Mouse (Mus musculus) ES-E14 (cell line): Measurements from ENCODE around the gene Fry. TPM values are rescaled to one million over a fixed set of nuclear protein-coding genes. Genes with fewer than 3 reads are reported as not detected.

Experiments used
- DNase-seq: peaks from one replicate; pipeline ENCODE4 v3.0.0-alpha.2; 2013; ENCODE audit warnings: low read depth, low spot score
- H3K27ac ChIP-seq: 2 replicates; pipeline ENCODE4 v1.5.1; 2012; ENCODE audit warnings: low read depth, mild to moderate bottlenecking, low read length, moderate library complexity, mixed read lengths; ENCODE audit not compliant: poor library complexity, insufficient read depth, severe bottlenecking
- H3K36me3 ChIP-seq: 2 replicates; pipeline ENCODE4 v1.6.1; 2012; ENCODE audit warnings: mild to moderate bottlenecking, low read length, moderate library complexity, mixed read lengths; ENCODE audit not compliant: control insufficient read depth, poor library complexity, insufficient read depth, severe bottlenecking
- H3K4me1 ChIP-seq, 2 experiments: fragments of 150-350 bp in 1 of 2; sonication (generic) in 1 of 2; 2 replicates each; pipeline ENCODE4 v1.6.1; 2012; ENCODE audit warnings: low read length in 2 of 2, mild to moderate bottlenecking in 1 of 2, mixed read lengths in 1 of 2; ENCODE audit not compliant: control insufficient read depth in 2 of 2, insufficient read depth in 2 of 2, poor library complexity in 1 of 2
- H3K4me3 ChIP-seq, 2 experiments: fragments of 150-350 bp in 1 of 2; sonication (generic) in 1 of 2; 2 replicates each; pipeline ENCODE4 v1.5.1; 2012; ENCODE audit warnings: low read length in 2 of 2, low read depth in 1 of 2, mild to moderate bottlenecking in 1 of 2, mixed read lengths in 1 of 2; ENCODE audit not compliant: insufficient read depth in 1 of 2, poor library complexity in 1 of 2, severe bottlenecking in 1 of 2
- H3K9ac ChIP-seq: 2 replicates; pipeline ENCODE4 v1.6.1; 2012; ENCODE audit warnings: low read depth, mild to moderate bottlenecking, low read length, mixed read lengths; ENCODE audit not compliant: poor library complexity, insufficient read depth, severe bottlenecking
- H3K9me3 ChIP-seq: fragments of 150-350 bp; sonication (generic); 2 replicates; pipeline ENCODE4 v1.6.1; 2012; ENCODE audit warnings: low read depth, mild to moderate bottlenecking, low read length; ENCODE audit not compliant: control insufficient read depth, insufficient read depth
- CHD2 ChIP-seq: IDR thresholded peaks from 2 replicates; pipeline ENCODE4 v1.6.1; 2014; ENCODE audit warnings: mild to moderate bottlenecking, low read depth, low read length, inconsistent platforms
- HCFC1 ChIP-seq: IDR thresholded peaks from 2 replicates; pipeline ENCODE4 v1.6.1; 2012; ENCODE audit warnings: low read length, inconsistent platforms, borderline replicate concordance; ENCODE audit not compliant: insufficient read depth
- MAFK ChIP-seq: IDR thresholded peaks from 2 replicates; pipeline ENCODE4 v1.6.1; 2014; ENCODE audit warnings: mild to moderate bottlenecking, low read depth, low read length, inconsistent platforms; ENCODE audit not compliant: insufficient read depth
- ZC3H11A ChIP-seq: IDR thresholded peaks from 2 replicates; pipeline ENCODE4 v1.6.1; 2012; ENCODE audit warnings: low read depth, mild to moderate bottlenecking, inconsistent platforms, low read length, borderline replicate concordance
- ZNF384 ChIP-seq: IDR thresholded peaks from 2 replicates; pipeline ENCODE4 v1.6.1; 2012; ENCODE audit warnings: low read depth, low read length, inconsistent platforms
- in situ Hi-C, 2 experiments: fragments of 600-800 bp; cut with MboI; formaldehyde crosslinking; loops; one replicate each; pipeline ENCODE4 v1.15.1; 2025; ENCODE audit warnings: low sequenced_read_pairs in 2 of 2, inconsistent platforms in 1 of 2; ENCODE audit not compliant: unreplicated experiment in 2 of 2
- total RNA-seq: library from RNA; depleted of rRNA; stranded (reverse); fragments of 300-350 nt; gene quantifications from 2 replicates; pipeline ENCODE4 v1.2.3, GENCODE M21; 2012

Fry gene
- total RNA-seq, 1 experiment = 8.4 TPM

DNA sequence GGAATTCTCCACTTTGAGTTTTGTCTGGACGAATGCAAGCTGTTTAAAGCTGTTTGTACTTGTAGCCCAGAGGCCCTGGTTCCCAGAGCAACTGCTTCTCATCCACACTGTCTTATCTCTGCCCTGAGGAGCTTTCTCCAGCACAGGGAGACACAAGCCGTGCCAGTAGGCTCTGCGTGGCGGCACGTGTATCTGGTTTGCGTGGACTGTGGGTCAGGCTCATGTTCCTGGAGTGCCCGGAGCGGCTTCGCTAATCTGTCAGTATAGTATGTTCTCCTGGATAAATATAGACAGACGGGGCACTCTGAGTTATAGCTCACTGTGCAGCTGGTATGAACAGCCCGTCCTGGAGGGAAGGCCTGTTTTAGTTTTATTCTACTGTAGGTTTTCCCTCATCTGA is 176.7 kb downstream of the Fry start:
- no peak for DNase-seq
- TF ChIP-seq CHD2 (no peak), ZC3H11A (no peak), HCFC1 (no peak), MAFK (no peak), ZNF384 (no peak)
- H3K36me3 ChIP-seq = no peaks in the 10 kb centered on the region
- H3K9me3 ChIP-seq = no peaks in the 10 kb centered on the region
- 0 out of 4 replicates have a peak, but pooled peaks cover 0 to 1% of the 10 kb centered on the region in 2 experiments for H3K4me1 ChIP-seq
- no peak overlapping the region for H3K4me3 ChIP-seq
- in situ Hi-C loops = no loop called here
- no peak overlapping the region for H3K9ac ChIP-seq
- no peak overlapping the region for H3K27ac ChIP-seq

DNA sequence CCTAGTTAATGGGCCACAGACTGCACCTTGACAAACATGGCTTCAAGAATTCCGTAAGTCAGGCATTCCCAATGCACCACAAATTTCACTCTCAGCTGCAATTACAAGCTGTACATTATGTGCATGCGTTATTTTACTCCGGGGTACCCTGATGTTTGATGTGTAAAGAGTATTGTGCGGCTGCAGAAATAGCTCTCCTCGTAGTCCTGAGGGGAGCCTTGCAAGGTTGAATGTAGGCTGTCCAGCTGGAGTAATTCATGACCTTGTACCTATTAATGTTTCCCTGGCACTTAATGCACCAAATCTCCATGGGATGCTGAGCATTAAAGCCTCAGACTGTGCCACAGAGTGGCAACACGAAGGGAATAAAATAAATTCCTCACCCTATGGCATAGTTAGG is 180.5 kb downstream of the Fry start:
- Histone ChIP-seq H3K36me3 (no peaks in the 10 kb centered on the region), H3K9me3 (no peaks in the 10 kb centered on the region), H3K27ac (no peak overlapping the region), H3K9ac (no peak overlapping the region), H3K4me1 (no peaks in the 10 kb centered on the region), H3K4me3 (no peak overlapping the region)
- TF ChIP-seq ZC3H11A = no peak
- no peak for TF ChIP-seq HCFC1
- no peak for TF ChIP-seq CHD2
- TF ChIP-seq ZNF384 = no peak
- TF ChIP-seq MAFK = no peak
- no peak for DNase-seq
- in situ Hi-C loops = no loop called here

DNA sequence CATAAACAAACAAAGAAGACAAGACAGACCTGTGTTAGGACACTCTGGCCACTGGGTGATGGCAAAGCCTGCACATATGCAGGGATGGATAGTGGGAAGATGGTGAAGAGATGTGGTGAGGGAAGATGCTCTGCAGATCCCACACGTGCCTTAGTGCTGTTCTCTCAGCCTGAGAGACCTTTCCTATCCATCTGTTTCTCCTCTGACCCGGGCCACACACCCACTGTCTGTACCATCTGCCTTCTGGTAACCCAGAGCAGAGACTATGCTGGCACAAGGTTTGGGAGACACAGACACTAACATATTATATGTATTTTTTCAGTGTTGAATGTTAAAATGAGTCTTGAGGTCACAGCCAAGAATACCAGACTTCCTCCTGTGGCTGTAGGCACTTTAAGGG is 183.7 kb downstream of the Fry start:
- no peak overlapping the region for H3K27ac ChIP-seq
- DNase-seq = no peak
- no peak for TF ChIP-seq ZNF384
- TF ChIP-seq CHD2 = no peak
- no peak for TF ChIP-seq HCFC1
- no peak for TF ChIP-seq MAFK
- no peak for TF ChIP-seq ZC3H11A
- H3K4me1 ChIP-seq = no peaks in the 10 kb centered on the region
- no peak overlapping the region for H3K4me3 ChIP-seq
- H3K9ac ChIP-seq = no peak overlapping the region
- no peaks in the 10 kb centered on the region for H3K36me3 ChIP-seq
- in situ Hi-C loops = no loop called here
- H3K9me3 ChIP-seq = no peaks in the 10 kb centered on the region

DNA sequence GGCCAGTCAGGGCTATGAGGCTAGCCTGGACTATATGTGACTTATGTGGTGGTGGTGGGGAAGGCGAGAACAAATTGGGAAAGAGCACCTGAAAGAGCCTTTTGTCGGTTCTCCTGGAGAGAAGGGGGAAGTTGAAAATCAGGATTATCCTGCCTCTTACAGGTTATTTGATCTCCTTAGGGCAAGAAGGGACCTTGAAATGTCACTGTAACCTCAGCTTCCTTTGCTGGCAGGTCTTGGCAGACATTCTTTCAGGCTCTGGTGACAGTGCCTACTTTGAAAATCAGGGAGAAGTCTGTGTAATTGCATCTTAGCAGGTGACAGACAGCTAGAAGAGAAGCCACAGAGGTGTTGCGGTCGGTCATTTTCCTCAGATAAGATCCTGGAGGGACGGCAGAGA is 184.6 kb downstream of the Fry start:
- DNase-seq = no peak
- no peak overlapping the region for H3K4me3 ChIP-seq
- no peak for TF ChIP-seq CHD2
- no peak for TF ChIP-seq HCFC1
- no peak for TF ChIP-seq MAFK
- TF ChIP-seq ZC3H11A = no peak
- TF ChIP-seq ZNF384 = no peak

DNA sequence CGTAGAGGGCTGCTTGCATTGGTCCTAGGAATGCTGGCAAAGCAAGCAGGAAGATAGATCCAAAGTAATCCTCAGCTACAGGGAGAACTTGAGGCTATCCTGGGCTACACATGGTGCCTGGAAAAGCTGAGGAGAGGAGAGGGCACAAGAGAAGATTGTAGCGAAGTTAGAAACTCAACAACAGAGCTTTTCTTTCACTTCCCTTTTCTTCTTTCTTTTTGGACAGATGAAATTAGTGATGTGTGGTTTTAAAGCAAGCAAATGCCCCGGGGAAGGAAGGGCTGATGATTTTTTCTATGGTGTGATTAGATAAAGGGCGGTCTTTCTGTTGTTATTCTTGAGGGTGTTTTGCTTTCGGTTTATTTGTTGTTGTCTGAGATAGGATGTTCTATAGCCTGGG is 188.1 kb downstream of the Fry start:
- Histone ChIP-seq H3K27ac (no peak overlapping the region), H3K4me3 (no peak overlapping the region), H3K9ac (no peak overlapping the region), H3K9me3 (no peaks in the 10 kb centered on the region), H3K36me3 (no peaks in the 10 kb centered on the region), H3K4me1 (no peaks in the 10 kb centered on the region)
- no peak for DNase-seq
- no peak for TF ChIP-seq HCFC1
- no peak for TF ChIP-seq MAFK
- in situ Hi-C loops = no loop called here

More for the DNA sequence above, 184.6 kb downstream of the Fry start:
- no peaks in the 10 kb centered on the region for H3K9me3 ChIP-seq
- in situ Hi-C loops = no loop called here
- H3K9ac ChIP-seq = no peak overlapping the region
- no peaks in the 10 kb centered on the region for H3K4me1 ChIP-seq
- H3K27ac ChIP-seq = no peak overlapping the region
- H3K36me3 ChIP-seq = no peaks in the 10 kb centered on the region
